Mouse (Mus musculus) frontal cortex, postnatal 10 days (tissue): Measurements from ENCODE around the gene Syp.

Source experiments
- DNase-seq, 2 experiments: peaks; one replicate each; pipeline ENCODE4 v3.0.0; 2022; ENCODE audit warnings: low spot score in 2 of 2, mixed read lengths in 1 of 2

Gene Syp

DNA sequence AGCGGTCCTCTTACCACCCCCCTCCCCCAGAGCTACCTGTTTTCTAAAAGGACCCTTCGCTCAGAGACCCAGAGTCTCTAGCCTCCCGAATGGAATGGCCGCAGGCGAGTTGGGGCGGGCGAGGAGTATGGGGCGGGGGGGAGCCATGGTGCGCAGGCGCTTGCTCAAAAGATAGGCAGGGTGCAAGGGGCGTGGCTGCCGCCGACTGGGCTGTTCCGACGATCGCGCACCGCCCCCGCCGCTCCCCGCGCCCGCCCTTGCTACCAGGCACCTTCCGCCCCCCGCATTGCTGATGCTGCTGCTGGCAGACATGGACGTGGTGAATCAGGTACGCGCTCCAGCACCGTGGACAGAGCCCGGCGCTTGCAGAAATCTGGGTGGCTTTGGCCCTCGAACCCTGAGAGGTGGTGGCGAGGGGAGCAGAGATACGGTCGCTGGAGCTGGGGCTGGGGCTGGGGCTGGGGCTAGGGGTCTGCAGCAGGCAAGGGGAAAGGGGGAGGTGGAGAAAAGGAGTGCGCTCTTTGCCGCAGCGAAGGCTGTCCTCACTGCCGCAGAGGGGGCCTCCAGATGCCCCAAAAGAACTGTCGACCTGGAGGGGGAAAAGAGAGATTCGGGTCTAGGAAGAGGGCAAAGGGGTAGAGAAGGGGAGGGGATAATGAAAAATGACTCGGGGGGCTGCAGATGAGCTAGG, at the start of gene Syp:
Syp (plus strand) TSS at position 71 of the 691 bp plus-strand sequence.
- DNase-seq: peak; percentile 78 to 80

DNA sequence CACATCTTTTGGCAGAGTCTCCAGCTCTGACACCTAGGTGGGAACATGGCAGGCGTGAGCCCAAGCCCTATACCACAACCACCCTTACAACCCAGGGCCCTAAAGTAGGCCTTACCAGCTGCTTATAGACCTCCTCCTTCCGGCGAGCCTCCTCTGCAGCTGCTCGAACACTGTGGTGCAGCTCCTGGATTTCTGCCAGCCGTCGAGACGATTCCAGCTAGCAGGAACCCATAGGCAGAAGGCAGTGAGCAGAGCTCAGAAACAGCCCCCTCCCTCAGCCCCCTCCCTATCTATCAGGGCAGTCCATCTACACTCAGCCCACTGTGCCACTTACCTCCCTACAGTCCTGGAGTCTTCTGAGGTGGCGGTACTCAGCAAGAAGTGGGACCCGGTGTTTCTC, 42.9 kb upstream of the Syp start:
- DNase-seq: no peak

DNA sequence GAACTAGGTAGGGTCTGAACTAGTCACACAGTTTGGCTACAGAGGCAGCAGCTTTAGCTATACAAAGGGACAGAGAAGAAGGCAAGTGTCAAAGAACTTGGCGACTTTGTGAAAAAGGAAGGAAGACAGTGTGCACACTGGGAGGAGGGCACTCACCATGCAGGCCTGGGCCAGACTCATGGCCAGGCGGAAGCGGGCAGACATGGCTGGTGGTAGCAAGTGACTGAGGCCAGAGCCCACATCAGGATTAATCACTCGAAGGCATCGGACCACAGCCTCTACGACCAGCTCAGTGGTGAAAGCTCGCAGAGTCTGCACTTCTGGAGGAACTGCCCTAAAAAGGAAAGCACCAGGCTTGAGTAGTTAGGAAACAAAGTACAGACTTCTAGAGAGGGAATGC, 34.3 kb upstream of the Syp start:
- no peak for DNase-seq

DNA sequence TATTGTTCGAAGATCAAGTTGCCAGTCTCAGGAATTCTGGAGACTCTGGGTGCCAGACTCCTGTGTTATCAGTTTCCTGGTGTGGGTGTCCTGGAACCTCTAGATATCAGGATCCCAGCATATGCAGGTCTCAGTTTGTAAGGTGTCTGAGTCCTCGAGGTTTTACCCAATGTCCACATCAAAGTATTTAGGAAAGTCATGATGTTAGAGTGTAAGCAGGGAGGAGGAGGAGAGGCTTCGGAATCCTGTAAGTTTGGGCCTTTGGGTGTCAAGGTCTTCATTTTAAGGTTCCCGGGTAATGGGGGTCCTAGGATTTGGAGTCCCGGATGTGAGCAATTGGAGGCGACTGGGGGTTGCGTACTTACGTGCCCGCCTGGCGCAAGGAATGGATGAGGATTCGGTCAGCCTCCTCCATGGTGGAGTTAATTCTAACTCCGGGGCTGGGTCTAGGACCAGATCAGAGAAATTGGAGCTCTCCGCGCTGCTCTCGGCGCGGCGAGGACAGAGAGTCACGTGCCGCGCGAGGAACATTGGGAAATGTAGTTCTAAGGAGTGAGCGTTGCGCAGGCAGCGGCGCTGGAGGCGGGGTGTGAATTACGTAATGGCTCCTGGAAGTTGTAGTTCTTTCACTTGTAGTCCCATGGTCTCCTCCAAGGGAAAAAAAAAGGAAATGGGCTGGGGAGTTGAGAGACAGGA, 33.2 kb upstream of the Syp start, which contains the start of gene Ccdc22:
Ccdc22 (minus strand) TSS at position 639 of the 696 bp plus-strand sequence.
- peak; percentile 69 to 76 for DNase-seq

DNA sequence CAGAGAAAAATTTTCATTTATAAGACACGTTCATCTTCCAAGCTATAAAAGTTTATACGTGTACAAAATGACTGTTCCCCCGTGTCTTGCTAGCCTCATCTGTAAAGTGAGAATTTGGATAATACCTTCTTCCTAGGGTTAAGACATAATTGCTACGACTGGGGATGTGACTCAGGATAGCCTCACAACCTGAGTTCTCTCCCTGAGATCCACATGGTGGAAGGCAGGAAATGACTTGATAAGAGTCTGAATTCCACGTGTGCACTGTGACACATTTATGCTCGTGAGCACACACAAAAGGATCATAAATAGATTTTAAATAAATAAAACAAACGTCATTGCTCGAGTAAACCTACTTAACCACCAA, 32.7 kb upstream of the Syp start:
- no peak for DNase-seq

DNA sequence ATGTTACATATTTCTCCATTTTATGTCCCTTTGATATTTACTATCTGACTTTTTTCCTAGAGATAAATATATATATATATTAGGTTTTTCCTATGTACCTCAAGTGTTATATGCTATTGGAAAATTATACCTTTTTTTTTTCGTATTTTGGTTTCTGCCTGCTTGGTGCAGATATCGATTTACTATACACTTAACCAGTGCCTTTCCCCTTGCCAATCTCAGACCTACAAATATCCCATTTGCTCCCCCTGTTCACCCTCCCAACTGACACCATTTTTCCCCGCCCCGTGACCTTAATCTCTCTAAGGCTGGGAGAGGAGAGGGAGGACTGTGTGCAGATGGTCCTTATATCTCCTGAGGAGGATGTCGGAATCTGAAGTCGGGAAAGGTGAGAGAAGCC, 31.5 kb upstream of the Syp start, which contains the start of gene Cacna1f:
Cacna1f (plus strand) TSS at position 301 of the 400 bp plus-strand sequence.
- no peak for DNase-seq

DNA sequence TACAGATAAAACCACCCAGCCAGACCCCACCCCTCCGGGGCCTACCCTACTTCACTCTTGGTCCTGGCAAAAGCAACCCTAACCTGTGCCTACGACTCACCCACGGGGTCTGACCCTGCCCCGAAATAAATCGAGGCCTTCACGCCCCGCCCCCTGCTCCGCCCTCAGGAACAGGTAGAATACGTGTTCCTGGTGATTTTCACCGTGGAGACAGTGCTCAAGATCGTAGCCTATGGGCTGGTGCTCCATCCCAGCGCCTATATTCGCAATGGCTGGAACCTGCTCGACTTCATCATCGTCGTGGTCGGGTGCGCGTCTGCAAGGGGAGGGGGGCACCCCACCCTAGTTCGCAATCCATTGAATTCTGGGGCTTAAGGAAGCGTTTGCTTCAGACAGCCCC, 28.2 kb upstream of the Syp start:
- DNase-seq: no peak

DNA sequence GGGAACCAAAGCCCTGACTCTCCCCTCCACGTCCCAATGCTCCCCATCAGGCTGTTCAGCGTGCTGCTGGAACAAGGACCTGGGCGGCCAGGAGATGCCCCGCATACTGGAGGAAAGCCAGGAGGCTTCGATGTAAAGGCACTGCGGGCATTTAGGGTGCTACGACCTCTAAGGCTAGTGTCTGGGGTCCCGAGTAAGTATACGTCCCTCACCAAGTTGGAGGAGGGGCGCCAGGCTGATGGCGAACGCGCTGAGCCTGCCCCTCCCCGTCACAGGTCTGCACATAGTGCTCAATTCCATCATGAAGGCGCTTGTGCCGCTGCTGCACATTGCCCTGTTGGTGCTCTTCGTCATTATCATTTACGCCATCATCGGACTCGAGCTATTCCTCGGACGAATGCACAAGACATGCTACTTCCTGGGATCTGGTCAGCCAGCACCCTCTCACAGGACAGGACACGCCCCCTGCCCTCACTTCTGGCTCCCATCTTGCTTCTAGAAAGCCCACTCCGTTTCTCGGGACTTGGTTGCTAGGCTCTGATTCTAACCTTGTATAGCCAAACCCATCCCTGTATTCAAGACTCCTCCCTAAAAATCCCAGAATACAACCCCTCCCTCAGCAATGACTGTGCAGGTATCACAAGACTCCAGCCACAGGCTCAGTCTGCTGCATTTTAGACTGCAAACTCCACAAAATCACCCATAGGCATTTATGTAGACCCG, 27.6 kb upstream of the Syp start:
- DNase-seq: no peak

- no peak for DNase-seq
These were observed 20.3 kb upstream of the Syp start for GRCm38 (mm10) chrX:7617889-7618551.

DNA sequence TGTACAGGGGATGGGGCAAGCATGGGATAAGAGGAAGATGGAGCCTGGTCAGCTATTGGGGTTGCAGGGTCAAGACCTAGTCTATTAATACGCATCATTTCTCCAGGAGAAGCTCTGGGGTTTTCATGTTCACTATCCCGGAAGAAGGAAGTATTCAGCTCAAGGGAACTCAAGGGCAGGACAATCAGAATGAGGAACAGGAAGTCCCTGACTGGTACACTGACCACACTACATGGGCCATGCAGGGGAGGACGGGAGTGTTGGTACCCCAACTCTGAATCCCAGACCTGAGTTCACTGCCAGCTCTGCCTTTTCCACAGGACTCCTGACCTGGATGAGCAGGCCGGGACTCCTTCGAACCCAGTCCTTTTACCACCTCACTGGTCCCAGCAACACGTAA, 5.7 kb upstream of the Syp start:
- DNase-seq: no peak

DNA sequence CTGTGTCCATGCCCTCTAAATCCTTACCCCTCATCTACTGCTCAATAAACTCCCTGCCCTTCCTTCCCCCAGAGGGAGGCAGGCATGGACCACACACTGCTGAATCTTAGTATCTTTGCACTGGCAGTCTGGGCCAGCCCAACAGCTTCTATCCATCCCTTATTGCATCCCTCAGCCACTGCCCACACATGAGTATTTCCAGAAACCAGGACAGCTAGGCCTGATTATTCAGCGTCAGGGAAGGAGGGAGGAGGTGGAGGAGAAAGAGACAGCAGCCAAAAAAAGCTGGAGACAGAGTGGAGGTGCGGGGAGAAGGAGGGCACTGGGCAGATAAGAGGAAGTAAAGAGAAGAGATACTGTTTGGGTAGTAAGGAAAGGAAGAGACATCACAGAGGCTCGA, 3.2 kb upstream of the Syp start:
- no peak for DNase-seq

DNA sequence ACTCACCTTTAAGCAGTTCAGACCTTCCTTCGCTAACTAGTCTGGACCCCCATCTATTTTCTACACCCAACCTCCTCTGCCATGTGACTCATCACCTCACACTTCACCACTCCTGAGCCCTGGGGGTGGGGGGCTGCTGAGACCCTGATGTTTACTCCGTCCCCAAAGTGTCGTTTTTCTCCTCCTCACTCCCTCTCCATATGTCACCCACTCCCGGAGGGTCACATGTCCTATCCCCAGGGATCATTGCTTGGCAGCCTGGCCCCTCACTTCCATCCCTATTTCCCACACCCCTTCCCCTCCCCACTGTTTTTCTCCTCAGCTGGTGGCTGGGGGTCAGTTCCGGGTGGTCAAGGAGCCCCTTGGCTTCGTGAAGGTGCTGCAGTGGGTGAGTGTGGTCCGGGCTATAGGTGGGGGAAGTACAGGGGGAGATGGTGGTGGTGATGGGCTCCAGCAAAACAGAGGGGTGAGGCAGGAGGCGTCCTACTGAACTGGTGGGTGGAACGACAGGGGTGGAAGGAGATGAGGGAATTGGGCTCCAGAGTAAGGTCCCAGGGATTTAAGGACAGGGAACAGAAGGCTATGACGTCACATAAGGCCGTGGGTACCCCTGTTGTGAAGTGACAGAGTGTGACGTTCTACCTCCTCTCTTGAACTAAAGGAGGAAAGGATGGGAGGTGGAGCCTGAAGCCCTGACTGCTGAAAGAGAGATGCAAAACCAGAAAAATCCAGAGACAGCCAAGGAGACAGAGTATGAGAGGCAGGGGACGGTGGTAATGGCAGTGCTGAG, 1.5 kb downstream of the Syp start:
- DNase-seq: no peak

DNA sequence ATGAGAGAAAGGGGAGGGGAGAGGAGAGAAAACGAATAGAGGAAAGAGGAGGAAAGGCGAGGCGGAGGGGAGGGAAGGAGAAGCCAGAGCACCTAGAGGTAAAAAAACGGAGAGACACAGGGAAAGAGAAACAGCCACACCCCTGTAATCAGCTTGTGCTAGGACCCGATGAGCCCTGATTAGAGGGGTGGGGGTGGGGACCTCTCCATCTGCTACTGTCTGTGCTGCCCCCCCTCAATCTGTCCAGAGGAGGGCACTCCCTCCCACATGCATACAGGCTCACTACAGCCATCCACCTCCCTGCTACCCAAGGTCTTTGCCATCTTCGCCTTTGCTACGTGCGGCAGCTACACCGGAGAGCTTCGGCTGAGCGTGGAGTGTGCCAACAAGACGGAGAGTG, 2.5 kb downstream of the Syp start:
- DNase-seq: no peak

DNA sequence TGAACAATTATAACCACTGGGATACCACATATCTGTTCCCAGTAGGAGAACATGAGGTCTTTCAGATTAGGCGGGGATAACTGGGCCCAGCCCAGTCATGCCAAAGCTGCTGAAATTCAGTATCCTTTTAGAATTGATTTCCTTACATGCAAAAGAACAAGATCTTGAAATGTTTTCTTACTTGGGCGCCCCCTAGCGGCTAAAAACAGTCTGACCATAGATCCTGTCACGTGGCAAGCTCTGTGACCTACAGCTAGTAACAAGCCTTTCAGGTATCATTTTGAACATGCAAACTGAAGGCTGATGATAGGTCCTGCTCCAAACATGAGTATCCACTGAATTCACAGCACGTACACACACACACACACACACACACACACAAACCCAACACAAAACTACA, 7.1 kb downstream of the Syp start:
- peak; percentile 50 to 72 for DNase-seq

- DNase-seq: peak; percentile 65 to 75
These were observed 10.5 kb downstream of the Syp start for GRCm38 (mm10) chrX:7648671-7649304.

- DNase-seq: no peak
These were observed 19.0 kb downstream of the Syp start, which contains the start of gene Prickle3 for GRCm38 (mm10) chrX:7657221-7657639. Gene Prickle3, plus strand, starts transcription at chrX:7657260.

- no peak for DNase-seq
These were observed 19.9 kb downstream of the Syp start for GRCm38 (mm10) chrX:7658031-7658784.

DNA sequence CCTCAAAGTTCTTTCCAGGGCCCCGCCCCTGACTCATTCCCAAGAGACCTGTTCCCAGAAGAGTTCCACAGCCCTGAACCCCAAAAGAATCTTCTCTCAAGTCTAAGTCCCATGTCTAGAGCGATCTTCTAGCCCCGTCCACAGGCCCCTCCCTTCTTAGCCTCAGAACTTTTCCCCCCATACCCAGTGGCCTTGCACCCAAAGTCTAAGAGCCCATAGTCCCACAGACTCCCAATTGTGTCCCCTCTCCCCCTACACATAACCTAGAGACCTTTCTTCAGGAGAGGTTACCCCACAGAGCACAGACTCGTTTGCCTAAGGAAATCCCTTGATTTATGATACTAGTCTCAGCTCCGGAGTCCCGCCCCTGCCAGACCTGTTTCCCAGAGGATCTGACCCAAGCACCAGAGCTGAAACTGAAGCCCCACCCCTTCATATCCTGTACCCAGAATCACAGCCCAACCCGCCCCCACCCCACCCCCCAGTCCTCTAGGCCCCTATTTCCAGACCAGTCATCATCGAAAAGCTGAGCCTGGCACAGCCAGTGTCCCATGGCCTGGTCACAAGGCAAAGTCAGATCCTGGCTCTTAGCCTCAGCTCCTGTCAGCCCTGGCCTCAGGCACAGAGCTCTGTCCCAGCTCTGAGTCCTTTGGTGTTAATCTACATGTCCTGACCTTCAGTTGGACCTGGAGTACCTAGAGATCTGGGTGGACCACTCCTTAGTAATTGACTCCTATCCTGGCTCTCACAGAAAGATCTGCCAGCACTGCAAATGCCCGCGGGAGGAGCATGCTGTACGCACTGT, 20.7 kb downstream of the Syp start:
- DNase-seq: no peak

GRCm38 (mm10) chrX:7661086-7661485, 22.8 kb downstream of the Syp start:
- no peak for DNase-seq
